ENCODE assay signal across 31 mouse cellular contexts in genomic region chr19:10317795-10318194, GRCm38 (mm10). TPM values are rescaled to one million over a fixed set of nuclear protein-coding genes. Genes with fewer than 3 reads are reported as not detected.
DNase-seq lines count a peak whose midpoint lies in the region; ATAC-seq and TF ChIP-seq lines count a peak whose summit lies in the region.
"Had no signal": no experiment of that assay in that cellular context is flagged by ENCODE, and none has a peak within 500 bp of the region (broad histone marks: within the 10 kb centered on the region; RNA-seq: fewer than 3 reads in every experiment).

No protein-coding gene starts in this region.

- no peaks in the 10 kb centered on the region for H3K27me3 ChIP-seq in heart, postnatal 0 days (ENCODE audit: control insufficient read depth, insufficient read depth, low read length)
- no peaks in the 10 kb centered on the region; the same call in 1 of the 2 replicates for H3K27me3 ChIP-seq in limb, embryonic 11.5 days (ENCODE audit: control insufficient read depth, insufficient read depth, low read length)
- H3K27me3 ChIP-seq in limb, embryonic 10.5 days (ENCODE audit: low read depth, poor library complexity, severe bottlenecking), result no peaks in the 10 kb centered on the region; the same call in 1 of the 2 replicates
- H3K27me3 ChIP-seq in lung, postnatal 0 days (replicated peaks; ENCODE audit: insufficient read depth, low read length), result no peaks in the 10 kb centered on the region
- H3K27me3 ChIP-seq: embryonic facial prominence, embryonic 12.5 days; stomach, embryonic 15.5 days had no signal

- 0 out of 2 replicates have a peak, but pooled peaks have one; percentile 25 for TF ChIP-seq EP300 in heart, postnatal 0 days (IDR thresholded peaks at IDR 0.05; ENCODE audit: low read depth)
- TF ChIP-seq EP300 in lung, postnatal 0 days (IDR thresholded peaks at IDR 0.05), result peak; percentile 73

- no peak overlapping the region for H3K27ac ChIP-seq in heart, postnatal 0 days (ENCODE audit: low read depth)
- H3K27ac ChIP-seq in limb, embryonic 11.5 days (replicated peaks; ENCODE audit: low read depth, low read length), result no peak overlapping the region
- no peak overlapping the region for H3K27ac ChIP-seq in limb, embryonic 10.5 days
- H3K27ac ChIP-seq in lung, postnatal 0 days (ENCODE audit: low read length), result no peak overlapping the region
- H3K27ac ChIP-seq: embryonic facial prominence, embryonic 12.5 days; heart, embryonic 10.5 days; heart, embryonic 15.5 days; hindbrain, embryonic 13.5 days; limb, embryonic 13.5 days; liver, embryonic 12.5 days; midbrain, embryonic 13.5 days; stomach, embryonic 15.5 days had no signal

- no peak for ATAC-seq in heart, postnatal 0 days (ENCODE audit: insufficient read depth, low read depth)
- ATAC-seq in limb, embryonic 11.5 days (ENCODE audit: insufficient number of reproducible peaks, low FRiP score, low TSS enrichment, low read depth), result no peak
- peak; percentile 60 for ATAC-seq in lung, postnatal 0 days
- ATAC-seq: forebrain, embryonic 14.5 days; intestine, embryonic 16.5 days; liver, embryonic 12.5 days; midbrain, embryonic 13.5 days had no signal

- no peaks in the 10 kb centered on the region for H3K9me3 ChIP-seq in heart, postnatal 0 days (replicated peaks; ENCODE audit: control insufficient read depth, low read length)
- H3K9me3 ChIP-seq in limb, embryonic 11.5 days (ENCODE audit: control insufficient read depth, low read length), result no peaks in the 10 kb centered on the region
- no peaks in the 10 kb centered on the region for H3K9me3 ChIP-seq in limb, embryonic 10.5 days (replicated peaks)
- H3K9me3 ChIP-seq in lung, postnatal 0 days (ENCODE audit: low read length), result no peaks in the 10 kb centered on the region
- H3K9me3 ChIP-seq: embryonic facial prominence, embryonic 12.5 days; G1E; heart, embryonic 10.5 days; heart, embryonic 15.5 days; hindbrain, embryonic 13.5 days; limb, embryonic 13.5 days; liver, embryonic 12.5 days; midbrain, embryonic 13.5 days; stomach, embryonic 15.5 days had no signal

- intact Hi-C loops in heart, postnatal 36 days (cut with DNase I), result no loop called here

- no peak overlapping the region for H3K9ac ChIP-seq in heart, postnatal 0 days (replicated peaks; ENCODE audit: low read depth, low read length)
- no peak overlapping the region for H3K9ac ChIP-seq in limb, embryonic 11.5 days (ENCODE audit: low read length)
- no peak overlapping the region for H3K9ac ChIP-seq in lung, postnatal 0 days (replicated peaks; ENCODE audit: low read depth)
- H3K9ac ChIP-seq: embryonic facial prominence, embryonic 12.5 days; heart, embryonic 15.5 days; hindbrain, embryonic 13.5 days; limb, embryonic 13.5 days; liver, embryonic 12.5 days; midbrain, embryonic 13.5 days; stomach, embryonic 15.5 days had no signal

- no peak for DNase-seq in heart, postnatal 0 days (ENCODE audit: low spot score)
- DNase-seq in heart, postnatal 36 days, result no peak
- DNase-seq in limb, embryonic 11.5 days (ENCODE audit: low spot score), result peak; percentile 15
- no peak for DNase-seq in limb, embryonic 10.5 days (ENCODE audit: low spot score)
- peak; percentile 62 for DNase-seq in lung, postnatal 0 days (ENCODE audit: low spot score)
- DNase-seq in lung, postnatal 25 days (ENCODE audit: low spot score), result no peak
- no peak for DNase-seq in adrenal gland, postnatal 36 days
- DNase-seq: adrenal gland, adult 8-10 months; cerebellum, adult 11 months; cerebellum, adult 9-10 months; cerebellum, postnatal 36 days; embryo, embryonic 11 days; gastrocnemius, postnatal 14 days; heart, adult 11 months; heart, postnatal 4 days; kidney, postnatal 14 days; right cerebral cortex, postnatal 25 days; thymus, postnatal 14 days had no signal

- no peak overlapping the region for H3K4me3 ChIP-seq in heart, postnatal 0 days (ENCODE audit: low read depth, low read length)
- no peak overlapping the region for H3K4me3 ChIP-seq in limb, embryonic 11.5 days (ENCODE audit: low read depth, low read length)
- no peak overlapping the region for H3K4me3 ChIP-seq in limb, embryonic 10.5 days
- H3K4me3 ChIP-seq in lung, postnatal 0 days (ENCODE audit: low read depth, low read length), result no peak overlapping the region
- H3K4me3 ChIP-seq: embryonic facial prominence, embryonic 12.5 days; heart, embryonic 10.5 days; heart, embryonic 15.5 days; hindbrain, embryonic 13.5 days; limb, embryonic 13.5 days; liver, embryonic 12.5 days; midbrain, embryonic 13.5 days; stomach, embryonic 15.5 days had no signal

- H3K36me3 ChIP-seq in heart, postnatal 0 days (replicated peaks; ENCODE audit: control insufficient read depth, insufficient read depth, low read length), result no peaks in the 10 kb centered on the region
- H3K36me3 ChIP-seq in limb, embryonic 11.5 days (ENCODE audit: control insufficient read depth, insufficient read depth, low read length), result no peaks in the 10 kb centered on the region
- no peaks in the 10 kb centered on the region for H3K36me3 ChIP-seq in limb, embryonic 10.5 days
- H3K36me3 ChIP-seq in lung, postnatal 0 days (ENCODE audit: insufficient read depth, low read length), result no peaks in the 10 kb centered on the region
- H3K36me3 ChIP-seq: embryonic facial prominence, embryonic 12.5 days; G1E; heart, embryonic 10.5 days; heart, embryonic 15.5 days; hindbrain, embryonic 13.5 days; limb, embryonic 13.5 days; liver, embryonic 12.5 days; midbrain, embryonic 13.5 days; stomach, embryonic 15.5 days had no signal

- H3K4me1 ChIP-seq in heart, postnatal 0 days (ENCODE audit: control insufficient read depth, insufficient read depth), result no peaks in the 10 kb centered on the region
- no peaks in the 10 kb centered on the region for H3K4me1 ChIP-seq in limb, embryonic 11.5 days (ENCODE audit: control insufficient read depth, insufficient read depth, low read length)
- peaks cover 4% of the 10 kb centered on the region; the same call in 1 of the 2 replicates for H3K4me1 ChIP-seq in limb, embryonic 10.5 days
- H3K4me1 ChIP-seq in lung, postnatal 0 days (ENCODE audit: insufficient read depth, low read depth, low read length), result peaks cover 4% of the 10 kb centered on the region; the same call in 1 of the 2 replicates
- H3K4me1 ChIP-seq: embryonic facial prominence, embryonic 12.5 days; heart, embryonic 10.5 days; heart, embryonic 15.5 days; hindbrain, embryonic 13.5 days; limb, embryonic 13.5 days; liver, embryonic 12.5 days; midbrain, embryonic 13.5 days; stomach, embryonic 15.5 days had no signal

- TF ChIP-seq CTCF in heart, postnatal 0 days (IDR thresholded peaks at IDR 0.05; ENCODE audit: low read depth), result no peak
- TF ChIP-seq CTCF in lung, postnatal 0 days (IDR thresholded peaks at IDR 0.05), result no peak

- H3K4me2 ChIP-seq in heart, postnatal 0 days (ENCODE audit: low read depth, low read length), result no peak overlapping the region
- no peak overlapping the region for H3K4me2 ChIP-seq in limb, embryonic 11.5 days (ENCODE audit: low read depth, severe bottlenecking)
- H3K4me2 ChIP-seq in lung, postnatal 0 days (replicated peaks; ENCODE audit: low read depth, low read length), result no peak overlapping the region
- H3K4me2 ChIP-seq: embryonic facial prominence, embryonic 12.5 days; heart, embryonic 15.5 days; hindbrain, embryonic 13.5 days; limb, embryonic 13.5 days; liver, embryonic 12.5 days; midbrain, embryonic 13.5 days; stomach, embryonic 15.5 days had no signal

- 40% methylated on average over 4 of the region's 4 CpGs for WGBS in heart, postnatal 0 days
- WGBS in limb, embryonic 11.5 days, result 64% methylated on average over 4 of the region's 4 CpGs
- 61% methylated on average over 4 of the region's 4 CpGs for WGBS in limb, embryonic 10.5 days
- 38% methylated on average over 4 of the region's 4 CpGs for WGBS in lung, postnatal 0 days

RNA-seq across cellular contexts. Expression of gene Dagla, which starts 13.1 kb away (rescaled TPM):
- total RNA-seq in heart, postnatal 0 days (2014; rRNA removed; ENCODE audit: low replicate concordance), result 0.92 and 1.4 TPM in 2 replicates
- 0.52 and 0.60 TPM in 2 replicates for polyA plus RNA-seq in heart, postnatal 0 days (2015; fragmentation: Nextera tagmentation; extraction: Ambion mirVana)
- total RNA-seq in heart, postnatal 36 days (2021), result 1 to 10 TPM; 2.7 TPM
- polyA plus RNA-seq in limb, embryonic 11.5 days (2014; fragmentation: Nextera tagmentation; extraction: Ambion mirVana), result 1.3 and 1.4 TPM in 2 replicates
- 1.8 and 2.2 TPM in 2 replicates for polyA plus RNA-seq in limb, embryonic 10.5 days (2016; fragmentation: Nextera tagmentation; extraction: Ambion mirVana)
- 1.2 and 1.4 TPM in 2 replicates for polyA plus RNA-seq in lung, postnatal 0 days (2015; fragmentation: Nextera tagmentation; extraction: Ambion mirVana)
- 1 to 10 TPM; 4.0 to 5.6 TPM for total RNA-seq in adrenal gland, postnatal 36 days (2021)
- total RNA-seq: megakaryocyte-erythroid progenitor cell, adult 5-6 weeks; monocyte, adult 5-6 weeks had no signal
- polyA plus RNA-seq: G1E had no signal

Comparison
In these comparisons a context has a peak if more than half of its experiments do, and no peak if none do; other contexts are left out.
1. DNase-seq: peak in limb, embryonic 11.5 days (single experiment) and lung, postnatal 0 days (single experiment); none in heart, postnatal 0 days (single experiment), heart, postnatal 36 days (0 of 2), limb, embryonic 10.5 days (single experiment), lung, postnatal 25 days (single experiment) and adrenal gland, postnatal 36 days (0 of 2).